Mouse (Mus musculus): ENCODE measurements around the gene Gm13306.
"Not testable (repeated sequence)": the region's sequence is repeated elsewhere in the genome, so short reads cannot be mapped to it uniquely, and the experiment has no call there.

- not testable (repeated sequence) for TF ChIP-seq CTCF, EP300 (IDR thresholded peaks at IDR 0.05; ENCODE audit: low read depth)
Measured at GRCm38 (mm10) chr4:42178243-42178642, 25.0 kb downstream of the Gm13306 start.
